Mouse (Mus musculus): Measurements from ENCODE around the gene Pygl.

The Pygl gene

GRCm38 (mm10) chr12:70231294-70231693, at the start of gene Pygl:
Gene Pygl, minus strand, starts transcription at chr12:70231488.
- no peak for DNase-seq (ENCODE audit: extremely low spot score, low read depth, low spot score)

- no peak for DNase-seq (ENCODE audit: extremely low spot score, low read depth, low spot score)
Measured at GRCm38 (mm10) chr12:70280930-70281329, 49.6 kb upstream of the Pygl start.

- no peak for DNase-seq (ENCODE audit: extremely low spot score, low read depth, low spot score)
Measured at GRCm38 (mm10) chr12:70280381-70280780, 49.1 kb upstream of the Pygl start.

- no peak for DNase-seq (ENCODE audit: extremely low spot score, low read depth, low spot score)
Measured at GRCm38 (mm10) chr12:70277071-70277939, 46.0 kb upstream of the Pygl start.

- no peak for DNase-seq (ENCODE audit: extremely low spot score, low read depth, low spot score)
Measured at GRCm38 (mm10) chr12:70269724-70270123, 38.4 kb upstream of the Pygl start.

- DNase-seq (ENCODE audit: extremely low spot score, low read depth, low spot score), result no peak
Measured at GRCm38 (mm10) chr12:70267314-70267713, 36.0 kb upstream of the Pygl start.

GRCm38 (mm10) chr12:70266494-70266931, 35.2 kb upstream of the Pygl start:
- no peak for DNase-seq (ENCODE audit: extremely low spot score, low read depth, low spot score)

GRCm38 (mm10) chr12:70263721-70264120, 32.4 kb upstream of the Pygl start:
- DNase-seq (ENCODE audit: extremely low spot score, low read depth, low spot score), result no peak

GRCm38 (mm10) chr12:70262271-70262953, 31.1 kb upstream of the Pygl start:
- DNase-seq (ENCODE audit: extremely low spot score, low read depth, low spot score), result no peak

- DNase-seq (ENCODE audit: extremely low spot score, low read depth, low spot score), result no peak
Measured at GRCm38 (mm10) chr12:70251210-70251884, 20.1 kb upstream of the Pygl start.

- no peak for DNase-seq (ENCODE audit: extremely low spot score, low read depth, low spot score)
Measured at GRCm38 (mm10) chr12:70249616-70250157, 18.4 kb upstream of the Pygl start.

GRCm38 (mm10) chr12:70247683-70248474, 16.6 kb upstream of the Pygl start:
- DNase-seq (ENCODE audit: extremely low spot score, low read depth, low spot score), result no peak

GRCm38 (mm10) chr12:70242550-70242949, 11.3 kb upstream of the Pygl start:
- DNase-seq (ENCODE audit: extremely low spot score, low read depth, low spot score), result no peak

- no peak for DNase-seq (ENCODE audit: extremely low spot score, low read depth, low spot score)
Measured at GRCm38 (mm10) chr12:70239741-70240140, 8.5 kb upstream of the Pygl start.

GRCm38 (mm10) chr12:70238604-70239003, 7.3 kb upstream of the Pygl start:
- DNase-seq (ENCODE audit: extremely low spot score, low read depth, low spot score), result no peak

- DNase-seq (ENCODE audit: extremely low spot score, low read depth, low spot score), result no peak
Measured at GRCm38 (mm10) chr12:70234938-70235484, 3.7 kb upstream of the Pygl start.

GRCm38 (mm10) chr12:70234411-70234810, 3.1 kb upstream of the Pygl start:
- no peak for DNase-seq (ENCODE audit: extremely low spot score, low read depth, low spot score)

- DNase-seq (ENCODE audit: extremely low spot score, low read depth, low spot score), result no peak
Measured at GRCm38 (mm10) chr12:70233637-70234315, 2.5 kb upstream of the Pygl start.

GRCm38 (mm10) chr12:70232020-70232544, 794 bp upstream of the Pygl start:
- no peak for DNase-seq (ENCODE audit: extremely low spot score, low read depth, low spot score)

Measured in hindlimb bud, embryonic 11.5 days (tissue).